Mouse (Mus musculus): ENCODE measurements around the gene Abhd14a. TPM values are rescaled to one million over a fixed set of nuclear protein-coding genes. Genes with fewer than 3 reads are reported as not detected.

The Abhd14a gene
- total RNA-seq, 2 experiments from 2014 or later: 35.3 to 36.5 TPM

DNA sequence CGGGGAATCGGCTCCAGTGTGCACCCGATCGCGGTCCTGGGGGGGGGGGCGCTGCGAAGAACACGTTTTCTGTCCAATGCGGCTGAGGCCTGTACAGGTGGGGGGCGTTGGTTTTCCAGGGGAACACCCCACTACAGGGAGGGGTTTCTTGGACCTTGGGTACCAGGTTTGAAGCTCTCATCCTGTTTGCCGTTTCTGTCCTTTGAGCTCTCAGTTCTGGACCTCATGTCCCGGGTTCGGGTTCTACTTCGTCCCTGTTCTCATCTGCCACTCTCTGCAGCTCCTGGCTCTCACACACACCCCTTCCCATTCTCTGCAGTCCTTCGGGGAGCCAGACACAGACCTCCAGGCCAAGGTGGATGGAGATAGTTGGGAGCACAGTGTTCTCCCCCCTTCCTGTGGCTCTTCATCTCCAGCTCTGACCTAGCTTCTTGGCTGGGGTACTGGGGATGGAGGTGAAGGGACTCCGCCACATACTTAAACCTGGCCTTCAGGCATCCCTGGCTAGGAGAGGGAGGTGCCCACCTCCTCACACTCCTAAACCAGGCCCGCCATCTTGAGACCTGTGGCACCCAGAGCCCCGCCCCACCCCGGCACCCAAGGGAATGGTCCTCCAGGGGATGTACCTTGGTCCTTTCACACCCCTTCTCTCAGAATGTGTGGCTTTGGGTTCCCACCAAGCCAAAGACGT lies 6.7 kb upstream of the Abhd14a start:
- DNase-seq (ENCODE audit: low spot score in 2 of 2): no peak

- DNase-seq (ENCODE audit: low spot score in 2 of 2): peak; percentile 49 to 54
Measured at GRCm38 (mm10) chr9:106453271-106454070, 6.0 kb upstream of the Abhd14a start, which contains the start of gene Pcbp4. Pcbp4 (plus strand) TSS chr9:106453291.

DNA sequence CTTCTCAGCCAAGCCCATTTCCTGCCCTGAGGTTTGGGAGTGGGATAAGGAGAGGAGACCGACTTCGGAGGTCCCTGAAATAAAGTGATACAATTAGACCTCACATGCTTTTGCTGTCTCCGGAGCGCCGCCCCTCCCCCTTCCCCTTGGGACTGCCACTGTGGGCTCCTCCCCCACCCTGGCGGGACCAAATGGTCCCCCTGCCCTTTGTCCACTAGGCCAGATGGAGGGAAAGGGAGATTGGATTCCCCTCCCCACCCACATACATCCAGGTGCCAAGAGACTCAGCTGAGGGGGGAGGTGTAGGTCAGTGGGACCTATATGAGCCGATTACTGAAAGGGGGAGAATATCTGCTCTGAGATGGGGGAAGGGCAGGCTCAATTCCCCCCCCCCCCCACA lies 5.3 kb upstream of the Abhd14a start:
- peak in 1 of 2 experiments; percentile 46 for DNase-seq (ENCODE audit: low spot score in 2 of 2)

- no peak for DNase-seq (ENCODE audit: low spot score in 2 of 2)
Measured at GRCm38 (mm10) chr9:106452351-106452750, 4.9 kb upstream of the Abhd14a start.

DNA sequence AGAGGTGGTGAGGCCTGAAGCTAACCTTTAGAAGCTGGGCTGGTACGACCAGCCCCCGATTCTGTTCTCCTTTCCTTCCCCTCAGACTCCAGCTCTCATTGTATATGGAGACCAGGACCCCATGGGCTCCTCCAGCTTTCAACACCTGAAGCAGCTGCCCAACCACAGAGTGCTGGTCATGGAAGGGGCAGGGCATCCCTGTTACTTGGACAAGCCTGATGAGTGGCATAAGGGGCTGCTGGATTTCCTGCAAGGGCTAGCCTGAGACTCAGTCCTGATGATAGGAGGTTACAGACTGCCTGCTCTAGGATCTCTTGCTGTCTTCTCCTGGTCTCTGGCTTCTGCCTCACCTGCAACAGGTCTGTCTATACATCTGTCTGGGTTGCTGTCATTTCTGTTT lies 4.4 kb upstream of the Abhd14a start:
- no peak for DNase-seq (ENCODE audit: low spot score in 2 of 2)

- DNase-seq (ENCODE audit: low spot score in 2 of 2): no peak
Measured at GRCm38 (mm10) chr9:106451298-106451697, 3.8 kb upstream of the Abhd14a start.

DNA sequence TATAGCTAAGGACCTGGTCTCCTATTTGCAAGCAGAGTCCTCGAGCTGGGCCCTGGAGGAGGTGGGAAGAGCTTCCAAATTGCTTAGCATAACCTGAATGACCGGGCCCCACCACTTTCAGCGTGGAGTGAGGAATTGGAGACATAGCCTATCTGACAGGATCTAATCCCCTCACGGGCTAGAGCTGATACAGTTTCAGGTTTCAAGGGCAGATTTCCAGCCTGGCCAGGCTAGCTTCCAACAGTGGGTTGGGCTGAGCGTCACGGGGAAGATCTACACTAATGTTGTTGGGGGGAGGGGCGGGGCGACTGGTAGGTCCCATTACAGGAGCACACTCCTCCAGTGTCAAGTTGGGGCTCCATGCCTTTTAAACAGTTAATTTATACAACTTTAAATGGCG lies 3.2 kb upstream of the Abhd14a start:
- DNase-seq (ENCODE audit: low spot score in 2 of 2): no peak

- no peak for DNase-seq (ENCODE audit: low spot score in 2 of 2)
Measured at GRCm38 (mm10) chr9:106449947-106450346, 2.5 kb upstream of the Abhd14a start.

- DNase-seq (ENCODE audit: low spot score in 2 of 2): peak; percentile 68 to 79
Measured at GRCm38 (mm10) chr9:106448498-106449031, 1.1 kb upstream of the Abhd14a start.

GRCm38 (mm10) chr9:106447951-106448350 lies 473 bp upstream of the Abhd14a start:
- no peak for DNase-seq (ENCODE audit: low spot score in 2 of 2)

DNA sequence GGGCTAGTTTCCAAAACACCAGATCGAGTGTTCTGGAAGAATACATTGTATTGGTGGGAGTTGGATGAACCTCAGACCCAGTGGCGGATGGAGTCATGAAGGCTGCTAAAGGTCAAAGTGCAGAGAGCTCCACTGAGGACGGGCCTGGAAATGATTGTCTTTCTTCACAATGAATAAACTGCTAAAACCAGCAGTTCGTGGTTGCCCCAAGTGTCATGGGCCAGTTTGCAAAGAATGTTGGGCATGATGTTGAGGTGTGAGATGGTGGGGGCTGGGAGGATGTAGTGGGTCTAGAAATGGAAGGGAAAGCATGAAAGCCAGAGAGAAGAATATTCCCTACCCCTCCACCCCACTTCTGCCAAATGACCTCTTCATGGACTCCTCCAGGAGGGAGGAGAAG lies 2.6 kb downstream of the Abhd14a start:
- DNase-seq (ENCODE audit: low spot score in 2 of 2): no peak

- DNase-seq (ENCODE audit: low spot score in 2 of 2): no peak
Measured at GRCm38 (mm10) chr9:106442680-106443079, 4.8 kb downstream of the Abhd14a start.

GRCm38 (mm10) chr9:106436566-106436965 lies 10.9 kb downstream of the Abhd14a start:
- no peak for DNase-seq (ENCODE audit: low spot score in 2 of 2)

GRCm38 (mm10) chr9:106433389-106433788 lies 14.1 kb downstream of the Abhd14a start:
- peak; percentile 56 to 67 for DNase-seq (ENCODE audit: low spot score in 2 of 2)

DNA sequence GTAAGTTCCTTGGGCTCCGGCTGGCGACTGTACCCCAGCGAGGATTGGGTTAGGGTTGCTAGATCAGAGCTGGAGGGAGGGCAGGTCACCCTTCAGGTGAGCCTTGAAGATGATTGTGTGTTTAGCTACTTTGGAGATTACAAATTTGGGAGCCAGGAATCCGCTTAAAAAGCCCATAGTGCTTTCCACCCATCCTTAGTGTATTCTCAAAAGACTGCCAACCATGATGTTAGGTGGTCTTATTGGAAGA lies 17.5 kb downstream of the Abhd14a start:
- no peak for DNase-seq (ENCODE audit: low spot score in 2 of 2)

DNA sequence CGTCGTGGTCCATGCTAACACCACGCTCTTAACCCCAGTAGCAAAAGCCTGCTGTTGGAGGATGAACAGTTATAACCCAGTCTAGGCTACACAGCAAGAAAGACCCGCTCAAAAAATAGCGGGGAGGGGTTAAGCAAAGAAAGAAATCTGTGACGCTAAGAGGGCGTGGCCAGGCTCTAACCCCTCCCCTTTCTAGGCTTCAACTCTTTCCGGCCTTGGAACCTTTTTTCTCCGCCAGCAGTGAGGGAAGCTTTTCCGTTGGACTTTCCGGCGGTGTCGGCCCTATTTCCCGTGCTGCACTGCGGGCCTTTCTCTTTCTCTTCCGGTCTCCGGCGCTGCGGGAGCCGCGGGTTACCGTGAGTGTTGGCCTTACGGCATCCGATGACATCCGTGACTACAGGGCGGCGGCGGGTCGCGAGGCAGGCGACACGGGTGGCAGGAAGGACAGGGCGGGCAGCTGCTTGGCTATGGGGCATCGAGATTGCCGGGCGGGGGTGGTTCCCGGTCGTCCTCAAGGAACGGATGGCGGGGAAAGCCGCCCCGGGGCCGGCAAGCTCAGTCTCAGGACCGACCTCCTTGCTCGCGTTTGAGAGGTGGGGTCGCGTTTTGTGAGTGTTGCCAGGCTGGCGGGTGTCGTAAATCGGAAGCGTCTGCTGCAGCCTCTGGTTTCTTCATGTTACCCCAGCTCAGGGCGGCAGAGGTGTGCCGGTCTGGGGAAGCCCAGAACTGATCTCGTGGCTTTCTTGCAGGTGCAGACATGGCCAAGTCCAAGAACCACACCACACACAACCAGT lies 18.1 kb downstream of the Abhd14a start, which contains the start of gene Rpl29:
TSS of gene Rpl29 (plus strand) at position 234 of the 794 bp plus-strand sequence.
- peak; percentile 90 to 95 for DNase-seq (ENCODE audit: low spot score in 2 of 2)

DNA sequence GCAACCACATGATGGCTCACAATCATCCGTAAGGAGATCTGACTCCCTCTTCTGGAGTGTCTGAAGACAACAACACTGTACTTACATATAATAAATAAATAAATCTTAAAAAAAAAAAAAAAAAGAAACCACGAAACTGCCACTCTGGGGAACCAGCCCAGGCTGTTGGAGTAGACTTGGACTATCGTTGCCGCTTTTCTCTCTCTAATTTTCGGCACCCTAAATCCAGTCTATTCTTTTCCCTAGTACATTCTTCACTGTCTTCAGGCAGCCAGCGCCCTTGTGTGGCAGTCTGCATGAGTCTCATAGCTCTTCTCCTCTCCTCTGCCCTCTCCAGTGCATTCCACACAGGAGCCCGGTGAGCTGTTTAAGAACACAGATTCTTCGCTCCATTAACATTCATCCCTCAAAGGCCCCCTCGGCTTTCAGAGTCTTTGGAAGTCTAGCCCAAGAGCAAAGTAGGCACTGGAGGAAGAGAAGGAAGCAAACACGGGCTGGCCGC lies 18.7 kb downstream of the Abhd14a start:
- no peak for DNase-seq (ENCODE audit: low spot score in 2 of 2)

- DNase-seq (ENCODE audit: low spot score in 2 of 2): peak; percentile 87 to 91
Measured at GRCm38 (mm10) chr9:106421865-106422160, 25.7 kb downstream of the Abhd14a start.

DNA sequence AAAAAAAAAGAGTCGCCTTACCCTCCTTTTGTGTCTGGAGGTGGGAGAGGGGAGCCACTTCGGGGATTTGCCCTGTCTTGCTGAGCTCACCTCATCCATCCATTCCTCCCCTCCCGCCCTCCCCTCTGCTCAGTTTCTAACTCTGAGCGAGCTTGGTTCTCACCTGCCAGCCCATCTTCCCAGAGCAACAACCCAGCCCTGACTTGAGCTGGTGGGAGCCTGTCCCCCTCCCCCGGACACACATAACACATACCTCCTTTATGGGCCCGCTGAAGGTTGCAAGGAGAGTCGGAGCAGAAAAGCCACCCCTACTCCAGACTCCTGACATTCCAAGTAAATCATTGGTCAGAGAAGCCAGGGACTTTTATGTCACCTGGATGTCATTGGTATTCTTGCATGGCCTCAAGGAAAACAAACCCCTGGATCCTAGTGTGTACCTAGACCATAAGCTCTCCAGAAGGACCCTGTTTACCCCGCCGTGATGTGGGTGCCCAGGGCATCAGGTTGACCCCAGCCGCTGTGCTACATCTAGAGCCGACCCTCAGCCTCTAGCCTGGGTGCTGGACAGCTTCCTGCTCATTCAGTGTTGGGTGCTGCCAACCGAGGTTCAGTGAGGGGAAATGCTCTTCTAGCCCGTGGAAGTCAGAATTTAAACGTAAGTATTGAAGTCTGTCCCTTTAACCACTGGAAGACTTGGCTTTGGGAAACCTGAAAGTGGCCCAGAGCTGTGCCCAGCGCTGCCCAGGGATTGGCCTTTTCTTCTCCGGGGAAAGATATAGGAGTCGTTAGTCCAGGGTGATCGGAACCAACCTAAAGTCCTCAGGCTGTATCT lies 26.2 kb downstream of the Abhd14a start:
- DNase-seq (ENCODE audit: low spot score in 2 of 2): no peak

GRCm38 (mm10) chr9:106420608-106421007 lies 26.9 kb downstream of the Abhd14a start:
- DNase-seq (ENCODE audit: low spot score in 2 of 2): no peak

All from left cerebral cortex, adult 18-20 months (tissue).